Mouse (Mus musculus) kidney, postnatal 0 days (tissue): ENCODE data around the gene Spsb4. TPM values are rescaled to one million over a fixed set of nuclear protein-coding genes. Genes with fewer than 3 reads are reported as not detected.

ENCODE experiments used
- ATAC-seq: fragments of 200-750 bp; cut with Nextera tagmentation; replicated peaks from 2 replicates; pipeline ENCODE4 v1.8.0; 2017; ENCODE audit warnings: low read depth, moderate number of reproducible peaks, moderate TSS enrichment, moderate library complexity; ENCODE audit not compliant: low FRiP score
- DNase-seq: peaks from one replicate; pipeline ENCODE4 v3.0.0-alpha.2; 2016; ENCODE audit warnings: low spot score
- H3K27ac ChIP-seq: fragments of 300-500 bp; sonication (generic); 2 replicates; pipeline ENCODE4 v1.5.1; 2014; ENCODE audit warnings: mild to moderate bottlenecking
- H3K27me3 ChIP-seq: fragments of 300-500 bp; sonication (generic); 2 replicates; pipeline ENCODE4 v1.6.1; 2014; ENCODE audit warnings: low read length, mixed read lengths; ENCODE audit not compliant: insufficient read depth
- H3K36me3 ChIP-seq: fragments of 300-500 bp; sonication (generic); 2 replicates; pipeline ENCODE4 v1.6.1; 2014; ENCODE audit warnings: low read length, mixed read lengths; ENCODE audit not compliant: insufficient read depth
- H3K4me1 ChIP-seq: fragments of 300-500 bp; sonication (generic); replicated peaks from 2 replicates; pipeline ENCODE4 v1.6.1; 2014; ENCODE audit warnings: antibody characterized with exemption, low read length, mixed read lengths; ENCODE audit not compliant: insufficient read depth
- H3K4me2 ChIP-seq: fragments of 300-500 bp; sonication (generic); 2 replicates; pipeline ENCODE4 v1.6.1; 2014; ENCODE audit warnings: mild to moderate bottlenecking, low read length, moderate library complexity, mixed read lengths
- H3K4me3 ChIP-seq: fragments of 300-500 bp; sonication (generic); replicated peaks from 2 replicates; pipeline ENCODE4 v1.5.1; 2014; ENCODE audit warnings: low read depth, low read length
- H3K9ac ChIP-seq: fragments of 300-500 bp; sonication (generic); 2 replicates; pipeline ENCODE4 v1.6.1; 2014; ENCODE audit warnings: low read depth, low read length
- H3K9me3 ChIP-seq: fragments of 300-500 bp; sonication (generic); replicated peaks from 2 replicates; pipeline ENCODE4 v1.6.1; 2016; ENCODE audit warnings: low read length, inconsistent platforms, mixed read lengths
- CTCF ChIP-seq: IDR thresholded peaks from 2 replicates; pipeline ENCODE4 v1.5.1; 2016; ENCODE audit warnings: antibody characterized with exemption, low read depth, mild to moderate bottlenecking, moderate library complexity
- WGBS: fragments of 180-500 bp; shearing (Covaris S2); extraction: QIAGEN DNeasy Blood & Tissue Kit; methylation state at CpG from one replicate; pipeline ENCODE4 v1.1.7; 2014; 5-methylcytosine and 5-hydroxymethylcytosine counted together
- polyA plus RNA-seq: library from polyadenylated mRNA; unstranded; fragments of >200 nt; fragmentation: Nextera tagmentation; extraction: Ambion mirVana; gene quantifications from 2 replicates; pipeline ENCODE4 v1.2.1, GENCODE M21; 2015

Gene Spsb4
- polyA plus RNA-seq, 1 experiment from 2014 or later: 55.3 TPM

DNA sequence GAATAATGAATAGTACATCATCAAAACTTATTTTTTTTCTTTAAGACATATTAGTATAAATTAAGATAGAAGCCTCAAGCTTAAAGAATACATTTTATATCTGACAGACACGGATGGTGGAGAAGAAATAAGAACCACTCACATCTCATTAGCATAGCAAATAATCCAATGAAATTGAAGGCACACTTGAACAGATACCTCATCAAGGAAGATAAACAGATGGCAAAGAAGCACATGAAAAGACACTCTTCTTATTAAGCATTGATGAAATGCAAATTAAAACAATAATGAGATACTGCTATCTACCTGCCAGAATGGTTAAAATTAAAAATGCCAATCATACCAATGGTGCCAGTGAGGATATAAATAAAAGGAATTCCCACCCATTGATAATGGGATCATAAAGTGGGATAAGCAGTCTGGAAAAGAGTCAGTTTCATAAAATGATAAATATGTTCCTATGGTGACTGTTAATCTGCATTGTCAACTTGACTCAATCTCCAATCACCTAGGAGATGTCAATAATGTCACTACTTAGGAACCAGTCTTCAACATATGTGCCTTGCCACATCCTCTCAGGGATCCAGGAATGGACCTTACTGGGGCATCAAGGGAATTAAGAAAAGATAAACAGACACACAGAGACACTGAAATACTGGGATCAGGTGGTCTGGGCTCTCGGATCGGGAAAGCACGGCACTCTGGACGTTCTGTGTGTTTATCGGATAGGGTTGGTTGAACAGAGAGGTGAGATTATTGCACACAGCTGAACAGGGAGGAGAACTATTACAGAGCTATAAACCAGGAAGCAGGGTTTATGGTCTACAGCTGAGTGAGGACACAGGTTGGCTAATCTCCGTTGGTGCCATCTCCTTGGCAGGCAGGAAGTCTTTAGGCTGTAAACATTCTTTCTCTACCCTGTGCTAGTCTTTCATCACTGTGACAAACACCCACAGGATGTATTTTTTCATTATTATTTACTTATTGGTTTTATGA lies 114.0 kb downstream of the Spsb4 start:
- H3K4me1 ChIP-seq: no peaks in the 10 kb centered on the region
- no peaks in the 10 kb centered on the region for H3K9me3 ChIP-seq
- H3K9ac ChIP-seq: no peak overlapping the region
- H3K4me3 ChIP-seq: no peak overlapping the region
- no peak overlapping the region for H3K27ac ChIP-seq
- H3K36me3 ChIP-seq: no peaks in the 10 kb centered on the region
- no peak overlapping the region for H3K4me2 ChIP-seq
- H3K27me3 ChIP-seq: no peaks in the 10 kb centered on the region
- ATAC-seq (no peak), DNase-seq (no peak)
- no peak for TF ChIP-seq CTCF
- WGBS: 45% methylated on average over 7 of the region's 7 CpGs

- H3K4me3 ChIP-seq: no peak overlapping the region
- H3K9ac ChIP-seq: no peak overlapping the region
- no peak overlapping the region for H3K4me2 ChIP-seq
- no peaks in the 10 kb centered on the region for H3K4me1 ChIP-seq
- no peak overlapping the region for H3K27ac ChIP-seq
- ATAC-seq: no peak
- H3K27me3 ChIP-seq: no peaks in the 10 kb centered on the region
- 84% methylated on average over 5 of the region's 5 CpGs for WGBS
- DNase-seq: no peak
- H3K9me3 ChIP-seq: no peaks in the 10 kb centered on the region
- no peak for TF ChIP-seq CTCF
- H3K36me3 ChIP-seq: no peaks in the 10 kb centered on the region
Observed at GRCm38 (mm10) chr9:96899717-96900116, 118.9 kb downstream of the Spsb4 start.

GRCm38 (mm10) chr9:96899004-96899403 lies 119.6 kb downstream of the Spsb4 start:
- Histone ChIP-seq H3K9me3 (no peaks in the 10 kb centered on the region), H3K27me3 (no peaks in the 10 kb centered on the region), H3K4me2 (no peak overlapping the region), H3K27ac (no peak overlapping the region), H3K36me3 (no peaks in the 10 kb centered on the region), H3K4me1 (no peaks in the 10 kb centered on the region), H3K4me3 (no peak overlapping the region), H3K9ac (no peak overlapping the region)
- DNase-seq (no peak), ATAC-seq (no peak)
- TF ChIP-seq CTCF: no peak

DNA sequence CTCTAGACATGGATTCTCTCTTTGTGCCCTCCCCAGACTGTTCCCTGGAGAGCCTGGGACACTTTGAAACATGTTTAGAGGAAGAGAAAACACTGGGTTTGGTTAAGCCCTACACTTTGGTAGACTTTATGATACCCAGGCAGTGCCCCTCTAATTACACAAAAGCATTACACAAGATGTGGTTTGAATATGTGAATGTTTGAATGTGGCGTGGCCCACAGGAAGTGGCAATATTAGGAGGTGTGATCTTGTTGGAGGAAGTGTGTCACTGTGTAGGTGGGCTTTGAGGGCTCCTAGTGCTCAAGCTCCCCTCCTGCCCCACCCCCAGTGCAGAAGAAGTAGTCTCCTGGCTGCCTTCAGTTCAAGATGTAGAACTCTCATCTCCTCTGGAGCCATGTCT lies 122.0 kb downstream of the Spsb4 start:
- Histone ChIP-seq H3K9ac (no peak overlapping the region), H3K27ac (no peak overlapping the region), H3K4me1 (no peaks in the 10 kb centered on the region), H3K27me3 (no peaks in the 10 kb centered on the region; the same call in 1 of the 2 replicates), H3K9me3 (no peaks in the 10 kb centered on the region), H3K4me2 (no peak overlapping the region), H3K36me3 (no peaks in the 10 kb centered on the region), H3K4me3 (no peak overlapping the region)
- WGBS: 92% methylated on average over 1 of the region's 1 CpGs
- no peak for TF ChIP-seq CTCF
- no peak for DNase-seq
- ATAC-seq: no peak

- H3K4me1 ChIP-seq: no peaks in the 10 kb centered on the region; the same call in 1 of the 2 replicates
- 43% methylated on average over 5 of the region's 5 CpGs for WGBS
- H3K9ac ChIP-seq: no peak overlapping the region
- H3K36me3 ChIP-seq: no peaks in the 10 kb centered on the region
- H3K4me3 ChIP-seq: no peak overlapping the region
- ATAC-seq: no peak
- no peak for TF ChIP-seq CTCF
- H3K9me3 ChIP-seq: no peaks in the 10 kb centered on the region
- no peak for DNase-seq
- H3K27ac ChIP-seq: no peak overlapping the region
- no peaks in the 10 kb centered on the region; the same call in 1 of the 2 replicates for H3K27me3 ChIP-seq
- H3K4me2 ChIP-seq: no peak overlapping the region
Observed at GRCm38 (mm10) chr9:96893582-96893981, 125.1 kb downstream of the Spsb4 start.

Other genes starting within 250 kb of the Spsb4 start
- gene Pxylp1, start 126.2 kb downstream of the Spsb4 start, polyA plus RNA-seq: 13.8 and 15.7 TPM in 2 replicates
- 59.1 and 60.5 TPM in 2 replicates for gene Slc25a36, start 92.3 kb upstream of the Spsb4 start, polyA plus RNA-seq